Mouse (Mus musculus) embryonic fibroblast, embryonic 13.5 days (primary cell): Measurements from ENCODE around the gene Dct. TPM values are rescaled to one million over a fixed set of nuclear protein-coding genes. Genes with fewer than 3 reads are reported as not detected.
A peak's percentile ranks its signal among the peaks of the same experiment; 100 is the strongest.

ENCODE experiments used
- H3K27ac ChIP-seq: 2 replicates; pipeline ENCODE4 v1.5.1; 2012; ENCODE audit warnings: low read length, control low read depth, inconsistent platforms; ENCODE audit not compliant: insufficient read depth
- H3K4me1 ChIP-seq: 2 replicates; pipeline ENCODE4 v1.6.1; 2011; ENCODE audit warnings: low read length; ENCODE audit not compliant: control insufficient read depth, insufficient read depth
- H3K4me3 ChIP-seq: 2 replicates; pipeline ENCODE4 v1.5.1; 2011; ENCODE audit warnings: mild to moderate bottlenecking, control low read depth, low read length; ENCODE audit not compliant: insufficient read depth
- CTCF ChIP-seq: IDR thresholded peaks from 2 replicates; pipeline ENCODE4 v1.5.1; 2011; ENCODE audit warnings: mild to moderate bottlenecking, control low read depth, low read length, moderate library complexity, borderline replicate concordance; ENCODE audit not compliant: insufficient read depth
- POLR2A ChIP-seq: IDR thresholded peaks from 2 replicates; pipeline ENCODE4 v1.6.1; 2011; ENCODE audit warnings: low read depth, mild to moderate bottlenecking, control low read depth, low read length, moderate library complexity
- polyA plus RNA-seq: library from polyadenylated mRNA; stranded (reverse); fragments of >200 nt; gene quantifications from 2 replicates; pipeline ENCODE4 v1.2.4, GENCODE M21; 2011; ENCODE audit warnings: low read depth; ENCODE audit not compliant: missing spikeins, insufficient read length

Gene Dct
- not detected in 2 replicates for polyA plus RNA-seq

GRCm38 (mm10) chr14:118051975-118052630 is at the start of gene Dct:
Gene Dct, minus strand, starts transcription at chr14:118052244.
- Histone ChIP-seq H3K4me1 (no peaks in the 10 kb centered on the region), H3K27ac (no peak within 1 kb of the TSS), H3K4me3 (no peak within 1 kb of the TSS)
- TF ChIP-seq CTCF (no peak), POLR2A (no peak)

GRCm38 (mm10) chr14:118101227-118101990 is 49.4 kb upstream of the Dct start:
- Histone ChIP-seq H3K4me3 (no peak overlapping the region), H3K27ac (no peak overlapping the region), H3K4me1 (no peaks in the 10 kb centered on the region)
- TF ChIP-seq POLR2A, result no peak

- TF ChIP-seq POLR2A (no peak), CTCF (no peak)
- H3K27ac ChIP-seq, result no peak overlapping the region
- no peak overlapping the region for H3K4me3 ChIP-seq
- no peaks in the 10 kb centered on the region for H3K4me1 ChIP-seq
These were observed 46.2 kb upstream of the Dct start for GRCm38 (mm10) chr14:118098265-118098664.

- Histone ChIP-seq H3K4me3 (peak overlapping the region; percentile 97), H3K4me1 (no peaks in the 10 kb centered on the region), H3K27ac (no peak overlapping the region)
- TF ChIP-seq POLR2A (no peak), CTCF (no peak)
These were observed 37.9 kb upstream of the Dct start for GRCm38 (mm10) chr14:118089806-118090392.

- Histone ChIP-seq H3K27ac (peak overlapping the region; percentile 57), H3K4me1 (no peaks in the 10 kb centered on the region), H3K4me3 (peak overlapping the region; percentile 97)
- TF ChIP-seq POLR2A (0 out of 2 replicates have a peak, but pooled peaks have one; percentile 38), CTCF (no peak)
These were observed 37.3 kb upstream of the Dct start for GRCm38 (mm10) chr14:118089215-118089805.

- Histone ChIP-seq H3K27ac (peak overlapping the region; percentile 57; the same call in 1 of the 2 replicates), H3K4me1 (no peaks in the 10 kb centered on the region), H3K4me3 (peak overlapping the region; percentile 97)
- TF ChIP-seq POLR2A (no peak), CTCF (no peak)
These were observed 36.6 kb upstream of the Dct start for GRCm38 (mm10) chr14:118088437-118089207.

GRCm38 (mm10) chr14:118086271-118087035 is 34.4 kb upstream of the Dct start:
- Histone ChIP-seq H3K4me1 (no peaks in the 10 kb centered on the region), H3K4me3 (no peak overlapping the region)

GRCm38 (mm10) chr14:118083851-118084250 is 31.8 kb upstream of the Dct start:
- no peaks in the 10 kb centered on the region for H3K4me1 ChIP-seq
- no peak overlapping the region for H3K4me3 ChIP-seq
- TF ChIP-seq CTCF (no peak), POLR2A (no peak)

More at GRCm38 (mm10) chr14:118086271-118087035, 34.4 kb upstream of the Dct start:
- no peak for TF ChIP-seq CTCF
- no peak overlapping the region for H3K27ac ChIP-seq

More at GRCm38 (mm10) chr14:118083851-118084250, 31.8 kb upstream of the Dct start:
- no peak overlapping the region for H3K27ac ChIP-seq
